Mouse (Mus musculus) left cerebral cortex, adult 2 months (tissue): ENCODE measurements around the gene Insm2. TPM values are rescaled to one million over a fixed set of nuclear protein-coding genes. Genes with fewer than 3 reads are reported as not detected.
A peak's percentile ranks its signal among the peaks of the same experiment; 100 is the strongest.
"Not testable (repeated sequence)": the region's sequence is repeated elsewhere in the genome, so short reads cannot be mapped to it uniquely, and the experiment has no call there.

Experiments used
- DNase-seq, 2 experiments: peaks; one replicate each; pipeline ENCODE4 v3.0.0; 2021 to 2022; ENCODE audit warnings: low spot score in 2 of 2, mixed read lengths in 1 of 2; ENCODE audit errors: extremely low spot score in 1 of 2
- H3K27ac ChIP-seq: fragments of 200-600 bp; 2 replicates; pipeline ENCODE4 v1.8.1; 2022
- H3K4me3 ChIP-seq: fragments of 200-600 bp; 2 replicates; pipeline ENCODE4 v1.8.1; 2022
- CTCF ChIP-seq: fragments of 200-600 bp; IDR thresholded peaks from 2 replicates; pipeline ENCODE4 v1.8.1; 2022; ENCODE audit warnings: antibody characterized with exemption, mild to moderate bottlenecking, moderate library complexity
- intact Hi-C: fragments of 180-260 bp; cut with DNase I; formaldehyde crosslinking; loops from one replicate; pipeline ENCODE4 v1.15.1; 2025
- total RNA-seq, 2 experiments: library from RNA; stranded (reverse); gene quantifications; 2 replicates each; pipeline ENCODE4 v1.2.3; 2021

The Insm2 gene
- total RNA-seq, 2 experiments from 2014 or later: 0.12 to 0.20 TPM

GRCm38 (mm10) chr12:55570646-55571045, 28.6 kb upstream of the Insm2 start:
- TF ChIP-seq CTCF: no peak
- DNase-seq: no peak
- Histone ChIP-seq H3K4me3 (no peak overlapping the region), H3K27ac (no peak overlapping the region)
- intact Hi-C loops: no loop called here

- no peak overlapping the region for H3K27ac ChIP-seq
- no peak overlapping the region for H3K4me3 ChIP-seq
- intact Hi-C loops: no loop called here
- TF ChIP-seq CTCF: no peak
- no peak for DNase-seq
These were observed 28.0 kb upstream of the Insm2 start for GRCm38 (mm10) chr12:55571181-55571580.

DNA sequence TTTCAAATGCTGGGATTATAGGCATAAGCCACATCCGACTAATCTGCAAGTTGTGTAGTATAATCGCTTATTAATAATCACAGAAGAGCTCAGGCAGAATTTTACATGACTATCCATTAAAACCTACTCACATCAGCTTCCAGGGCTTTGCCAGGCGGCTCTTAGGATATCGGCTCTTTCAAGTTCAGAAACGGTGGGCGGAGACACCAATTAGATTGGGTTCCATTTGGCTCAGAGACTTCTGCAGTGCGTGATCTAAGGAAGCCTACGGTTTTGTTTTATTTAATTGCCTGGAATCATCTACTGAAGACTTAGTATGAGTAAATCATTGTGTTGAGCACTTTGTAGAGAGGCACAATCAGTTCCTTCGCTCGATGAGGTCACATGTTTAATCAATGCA, 27.6 kb upstream of the Insm2 start:
- Histone ChIP-seq H3K27ac (no peak overlapping the region), H3K4me3 (no peak overlapping the region)
- DNase-seq: no peak
- intact Hi-C loops: no loop called here
- no peak for TF ChIP-seq CTCF

- Histone ChIP-seq H3K27ac (no peak overlapping the region), H3K4me3 (no peak overlapping the region)
- no peak; the same call in 1 of the 2 replicates for TF ChIP-seq CTCF
- intact Hi-C loops: no loop called here
- DNase-seq: no peak
These were observed 26.1 kb upstream of the Insm2 start for GRCm38 (mm10) chr12:55573089-55573488.

- Histone ChIP-seq H3K27ac (no peak overlapping the region), H3K4me3 (no peak overlapping the region)
- no peak for TF ChIP-seq CTCF
- intact Hi-C loops: no loop called here
- no peak for DNase-seq
These were observed 25.4 kb upstream of the Insm2 start for GRCm38 (mm10) chr12:55573794-55574193.

- H3K4me3 ChIP-seq, intact Hi-C loops, H3K27ac ChIP-seq, DNase-seq: not testable (repeated sequence)
These were observed 12.3 kb upstream of the Insm2 start for GRCm38 (mm10) chr12:55586936-55587335.

GRCm38 (mm10) chr12:55598537-55598886, 715 bp upstream of the Insm2 start:
- no peak for DNase-seq
- TF ChIP-seq CTCF: no peak
- Histone ChIP-seq H3K4me3 (peak overlapping the region; percentile 54), H3K27ac (no peak overlapping the region)
- intact Hi-C loops: no loop called here

GRCm38 (mm10) chr12:55599639-55600502, 644 bp downstream of the Insm2 start:
- H3K4me3 ChIP-seq: peak overlapping the region; percentile 54
- intact Hi-C loops: no loop called here
- DNase-seq: peak; percentile 29 to 31

GRCm38 (mm10) chr12:55600503-55600994, 1.3 kb downstream of the Insm2 start:
- H3K4me3 ChIP-seq: no peak overlapping the region
- intact Hi-C loops: no loop called here
- no peak overlapping the region for H3K27ac ChIP-seq
- TF ChIP-seq CTCF: no peak
- DNase-seq: peak in 1 of 2 experiments; percentile 22

More at GRCm38 (mm10) chr12:55599639-55600502, 644 bp downstream of the Insm2 start:
- no peak overlapping the region for H3K27ac ChIP-seq
- TF ChIP-seq CTCF: no peak

DNA sequence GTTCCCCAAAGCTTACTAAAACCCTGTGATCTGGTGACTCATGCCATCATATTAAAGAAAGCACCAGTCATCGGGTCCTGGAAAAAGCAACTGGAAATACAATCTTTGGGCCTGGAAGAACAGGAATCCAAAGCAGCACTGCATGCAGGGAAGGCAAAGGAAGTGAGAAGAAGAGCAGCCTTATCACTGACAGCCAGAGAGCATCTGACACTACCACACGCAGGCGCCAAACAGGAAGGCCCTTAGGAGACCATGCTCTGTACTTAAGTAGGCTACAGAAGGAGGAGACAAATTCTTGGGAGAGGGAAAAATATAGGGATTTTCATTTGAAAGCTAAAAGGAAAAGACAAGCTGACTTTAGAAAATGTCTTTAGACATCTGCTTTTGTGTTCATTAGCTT, 5.2 kb downstream of the Insm2 start:
- intact Hi-C loops: no loop called here
- TF ChIP-seq CTCF: no peak
- DNase-seq: no peak
- Histone ChIP-seq H3K27ac (no peak overlapping the region), H3K4me3 (no peak overlapping the region)

DNA sequence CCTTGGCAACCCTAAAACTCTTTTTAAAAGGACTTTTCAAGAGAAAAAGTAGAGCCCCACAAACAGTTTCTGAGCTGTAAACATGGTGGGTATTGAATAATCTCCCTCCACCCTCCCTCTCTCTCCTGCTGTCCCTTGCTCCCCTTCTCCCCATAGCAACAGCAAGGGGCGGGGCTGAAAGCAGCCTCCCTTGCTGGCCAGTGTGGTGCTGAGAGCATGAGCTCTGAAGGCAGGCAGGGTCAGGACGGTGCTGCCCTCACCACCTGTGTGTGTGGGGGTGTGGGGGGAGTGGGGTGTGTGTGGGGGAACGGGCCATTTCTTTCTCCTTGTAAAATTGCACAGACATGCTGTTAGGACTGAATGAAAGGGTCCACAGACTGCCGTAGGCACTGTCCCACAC, 8.7 kb downstream of the Insm2 start:
- Histone ChIP-seq H3K27ac (no peak overlapping the region), H3K4me3 (no peak overlapping the region)
- DNase-seq: no peak
- TF ChIP-seq CTCF: no peak
- intact Hi-C loops: no loop called here

DNA sequence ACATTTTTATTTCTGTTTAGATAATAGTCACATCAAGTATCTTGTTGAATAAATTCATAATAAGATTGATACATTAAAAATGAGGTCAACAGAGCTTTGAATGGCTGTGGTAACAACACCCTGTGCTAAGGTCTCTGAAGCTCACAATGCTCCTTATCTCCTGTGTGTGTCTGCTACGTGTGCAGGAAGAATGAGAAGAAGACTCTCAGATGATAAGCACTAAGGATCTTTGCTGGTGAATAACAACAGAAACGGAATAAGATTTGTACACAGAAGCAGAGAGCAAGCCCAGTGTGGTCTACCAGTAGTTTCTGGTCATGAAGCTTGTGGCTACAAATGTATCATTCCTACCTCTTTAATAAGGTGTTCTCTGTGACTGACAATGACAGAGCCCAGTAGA, 11.6 kb downstream of the Insm2 start:
- no peak for TF ChIP-seq CTCF
- Histone ChIP-seq H3K27ac (no peak overlapping the region), H3K4me3 (no peak overlapping the region)
- no peak for DNase-seq
- intact Hi-C loops: no loop called here

- Histone ChIP-seq H3K4me3 (no peak overlapping the region), H3K27ac (no peak overlapping the region)
- no peak for TF ChIP-seq CTCF
- no peak for DNase-seq
- intact Hi-C loops: no loop called here
These were observed 21.1 kb downstream of the Insm2 start for GRCm38 (mm10) chr12:55620321-55620720.
